Mouse (Mus musculus): ENCODE data around the gene H2-T24.
"Not testable (repeated sequence)": the region's sequence is repeated elsewhere in the genome, so short reads cannot be mapped to it uniquely, and the experiment has no call there.

H2-T24 gene

GRCm38 (mm10) chr17:36020191-36021073, at the start of gene H2-T24:
H2-T24 (minus strand) TSS chr17:36020560.
- peak; percentile 80 to 86 for DNase-seq (ENCODE audit: low spot score in 2 of 2)

- DNase-seq (ENCODE audit: low spot score in 2 of 2) = peak; percentile 80 to 88
Measured at GRCm38 (mm10) chr17:36060829-36061228, 40.5 kb upstream of the H2-T24 start.

GRCm38 (mm10) chr17:36058362-36058761, 38.0 kb upstream of the H2-T24 start, which contains the start of gene Gm11127:
Gm11127 (minus strand) TSS chr17:36058371.
- not testable (repeated sequence) for DNase-seq (ENCODE audit: low spot score in 2 of 2)

- DNase-seq (ENCODE audit: low spot score in 2 of 2) = not testable (repeated sequence)
Measured at GRCm38 (mm10) chr17:36057927-36058326, 37.6 kb upstream of the H2-T24 start.

- DNase-seq (ENCODE audit: low spot score in 2 of 2) = no peak
Measured at GRCm38 (mm10) chr17:36043286-36043685, 22.9 kb upstream of the H2-T24 start.

GRCm38 (mm10) chr17:36042610-36043169, 22.3 kb upstream of the H2-T24 start, which contains the start of the genes H2-T22 and Gm6034:
H2-T22 (minus strand) TSS chr17:36042747.
Gm6034 (plus strand) TSS chr17:36042961.
- DNase-seq (ENCODE audit: low spot score in 2 of 2) = peak; percentile 85 to 86

- not testable (repeated sequence) for DNase-seq (ENCODE audit: low spot score in 2 of 2)
Measured at GRCm38 (mm10) chr17:36042055-36042454, 21.7 kb upstream of the H2-T24 start.

- not testable (repeated sequence) for DNase-seq (ENCODE audit: low spot score in 2 of 2)
Measured at GRCm38 (mm10) chr17:36040604-36041003, 20.2 kb upstream of the H2-T24 start.

- not testable (repeated sequence) for DNase-seq (ENCODE audit: low spot score in 2 of 2)
Measured at GRCm38 (mm10) chr17:36036126-36036525, 15.8 kb upstream of the H2-T24 start.

- peak; percentile 58 to 72 for DNase-seq (ENCODE audit: low spot score in 2 of 2)
Measured at GRCm38 (mm10) chr17:36035010-36035638, 14.8 kb upstream of the H2-T24 start.

GRCm38 (mm10) chr17:36034524-36034923, 14.2 kb upstream of the H2-T24 start:
- not testable (repeated sequence) for DNase-seq (ENCODE audit: low spot score in 2 of 2)

GRCm38 (mm10) chr17:36032351-36032875, 12.1 kb upstream of the H2-T24 start, which contains the start of gene H2-T23:
H2-T23 (minus strand) TSS chr17:36032855.
- peak; percentile 64 to 73 for DNase-seq (ENCODE audit: low spot score in 2 of 2)

- peak; percentile 66 to 73 for DNase-seq (ENCODE audit: low spot score in 2 of 2)
Measured at GRCm38 (mm10) chr17:36031583-36032331, 11.4 kb upstream of the H2-T24 start.

GRCm38 (mm10) chr17:36030703-36031582, 10.6 kb upstream of the H2-T24 start:
- DNase-seq (ENCODE audit: low spot score in 2 of 2) = not testable (repeated sequence)

GRCm38 (mm10) chr17:36030046-36030702, 9.8 kb upstream of the H2-T24 start:
- DNase-seq (ENCODE audit: low spot score in 2 of 2) = not testable (repeated sequence)

GRCm38 (mm10) chr17:36028879-36029619, 8.7 kb upstream of the H2-T24 start:
- no peak for DNase-seq (ENCODE audit: low spot score in 2 of 2)

- DNase-seq (ENCODE audit: low spot score in 2 of 2) = no peak
Measured at GRCm38 (mm10) chr17:36027663-36028062, 7.3 kb upstream of the H2-T24 start.

GRCm38 (mm10) chr17:36025901-36026300, 5.5 kb upstream of the H2-T24 start:
- DNase-seq (ENCODE audit: low spot score in 2 of 2) = no peak

- no peak for DNase-seq (ENCODE audit: low spot score in 2 of 2)
Measured at GRCm38 (mm10) chr17:36025197-36025596, 4.8 kb upstream of the H2-T24 start.
